Mouse (Mus musculus): Measurements from ENCODE around the gene Dhps. TPM values are rescaled to one million over a fixed set of nuclear protein-coding genes. Genes with fewer than 3 reads are reported as not detected.
A peak's percentile ranks its signal among the peaks of the same experiment; 100 is the strongest.
"Not testable (repeated sequence)": the region's sequence is repeated elsewhere in the genome, so short reads cannot be mapped to it uniquely, and the experiment has no call there.

The Dhps gene
- polyA plus RNA-seq, 2 experiments: 44.9 to 47.7 TPM

- DNase-seq (ENCODE audit: low spot score): no peak
- no peak for TF ChIP-seq POLR2A (IDR thresholded peaks at IDR 0.05; ENCODE audit: borderline replicate concordance, extremely low read depth, insufficient read depth, insufficient read length)
- ATAC-seq (ENCODE audit: low FRiP score, low read depth): no peak
- Histone ChIP-seq H3K4me2 (replicated peaks; ENCODE audit: low read depth, low read length, severe bottlenecking) (no peak overlapping the region), H3K27me3 (ENCODE audit: control insufficient read depth, insufficient read depth, low read length) (no peaks in the 10 kb centered on the region), H3K27ac (replicated peaks; ENCODE audit: low read depth, low read length) (no peak overlapping the region), H3K4me1 (ENCODE audit: control insufficient read depth, insufficient read depth, low read length) (no peaks in the 10 kb centered on the region), H3K9me3 (ENCODE audit: control insufficient read depth, low read length) (no peaks in the 10 kb centered on the region), H3K36me3 (ENCODE audit: control insufficient read depth, insufficient read depth, low read length) (peaks cover 34% of the 10 kb centered on the region), H3K4me3 (replicated peaks; ENCODE audit: low read length) (no peak overlapping the region), H3K9ac (ENCODE audit: low read depth, low read length, severe bottlenecking) (no peak overlapping the region)
- WGBS: 80% methylated on average over 4 of the region's 4 CpGs
Observed at GRCm38 (mm10) chr8:85100076-85100665, 28.6 kb downstream of the Dhps start.

GRCm38 (mm10) chr8:85113241-85113640, 41.7 kb downstream of the Dhps start:
- Histone ChIP-seq H3K4me3 (replicated peaks; ENCODE audit: low read length) (no peak overlapping the region), H3K4me1 (ENCODE audit: control insufficient read depth, insufficient read depth, low read length) (no peaks in the 10 kb centered on the region), H3K9me3 (ENCODE audit: control insufficient read depth, low read length) (no peaks in the 10 kb centered on the region; the same call in 1 of the 2 replicates), H3K27me3 (ENCODE audit: control insufficient read depth, insufficient read depth, low read length) (no peaks in the 10 kb centered on the region), H3K27ac (replicated peaks; ENCODE audit: low read depth, low read length) (no peak overlapping the region), H3K4me2 (replicated peaks; ENCODE audit: low read depth, low read length, severe bottlenecking) (no peak overlapping the region), H3K36me3 (ENCODE audit: control insufficient read depth, insufficient read depth, low read length) (peaks cover 27% of the 10 kb centered on the region), H3K9ac (ENCODE audit: low read depth, low read length, severe bottlenecking) (no peak overlapping the region)
- ATAC-seq (ENCODE audit: low FRiP score, low read depth) (no peak), DNase-seq (ENCODE audit: low spot score) (no peak)
- no peak for TF ChIP-seq POLR2A (IDR thresholded peaks at IDR 0.05; ENCODE audit: borderline replicate concordance, extremely low read depth, insufficient read depth, insufficient read length)
- 95% methylated on average over 10 of the region's 10 CpGs for WGBS

- ATAC-seq (ENCODE audit: low FRiP score, low read depth) (no peak), DNase-seq (ENCODE audit: low spot score) (no peak)
- 76% methylated on average over 4 of the region's 4 CpGs for WGBS
- Histone ChIP-seq H3K36me3 (ENCODE audit: control insufficient read depth, insufficient read depth, low read length) (peaks cover 17% of the 10 kb centered on the region), H3K4me3 (replicated peaks; ENCODE audit: low read length) (no peak overlapping the region), H3K27me3 (ENCODE audit: control insufficient read depth, insufficient read depth, low read length) (no peaks in the 10 kb centered on the region), H3K4me2 (replicated peaks; ENCODE audit: low read depth, low read length, severe bottlenecking) (no peak overlapping the region), H3K27ac (replicated peaks; ENCODE audit: low read depth, low read length) (no peak overlapping the region), H3K9me3 (ENCODE audit: control insufficient read depth, low read length) (no peaks in the 10 kb centered on the region), H3K4me1 (ENCODE audit: control insufficient read depth, insufficient read depth, low read length) (no peaks in the 10 kb centered on the region), H3K9ac (ENCODE audit: low read depth, low read length, severe bottlenecking) (no peak overlapping the region)
- TF ChIP-seq POLR2A (IDR thresholded peaks at IDR 0.05; ENCODE audit: borderline replicate concordance, extremely low read depth, insufficient read depth, insufficient read length): no peak
Observed at GRCm38 (mm10) chr8:85115501-85115900, 43.9 kb downstream of the Dhps start.

- Histone ChIP-seq H3K36me3 (ENCODE audit: control insufficient read depth, insufficient read depth, low read length) (peaks cover 8% of the 10 kb centered on the region), H3K9ac (ENCODE audit: low read depth, low read length, severe bottlenecking) (no peak overlapping the region), H3K4me3 (replicated peaks; ENCODE audit: low read length) (no peak overlapping the region), H3K4me2 (replicated peaks; ENCODE audit: low read depth, low read length, severe bottlenecking) (no peak overlapping the region), H3K27ac (replicated peaks; ENCODE audit: low read depth, low read length) (no peak overlapping the region), H3K9me3 (ENCODE audit: control insufficient read depth, low read length) (no peaks in the 10 kb centered on the region), H3K4me1 (ENCODE audit: control insufficient read depth, insufficient read depth, low read length) (no peaks in the 10 kb centered on the region), H3K27me3 (ENCODE audit: control insufficient read depth, insufficient read depth, low read length) (no peaks in the 10 kb centered on the region)
- no peak for TF ChIP-seq POLR2A (IDR thresholded peaks at IDR 0.05; ENCODE audit: borderline replicate concordance, extremely low read depth, insufficient read depth, insufficient read length)
- DNase-seq (ENCODE audit: low spot score) (no peak), ATAC-seq (ENCODE audit: low FRiP score, low read depth) (no peak)
- 92% methylated on average over 7 of the region's 7 CpGs for WGBS
Observed at GRCm38 (mm10) chr8:85116984-85117383, 45.4 kb downstream of the Dhps start.

- Histone ChIP-seq H3K4me2 (replicated peaks; ENCODE audit: low read depth, low read length, severe bottlenecking) (peak overlapping the region; percentile 73), H3K4me1 (ENCODE audit: control insufficient read depth, insufficient read depth, low read length) (no peaks in the 10 kb centered on the region), H3K27me3 (ENCODE audit: control insufficient read depth, insufficient read depth, low read length) (no peaks in the 10 kb centered on the region), H3K4me3 (replicated peaks; ENCODE audit: low read length) (peak overlapping the region; percentile 58), H3K36me3 (ENCODE audit: control insufficient read depth, insufficient read depth, low read length) (no peaks in the 10 kb centered on the region), H3K9ac (ENCODE audit: low read depth, low read length, severe bottlenecking) (peak overlapping the region; percentile 71), H3K9me3 (ENCODE audit: control insufficient read depth, low read length) (no peaks in the 10 kb centered on the region), H3K27ac (replicated peaks; ENCODE audit: low read depth, low read length) (peak overlapping the region; percentile 72)
- peak; percentile 93 for ATAC-seq (ENCODE audit: low FRiP score, low read depth)
- no peak for TF ChIP-seq POLR2A (IDR thresholded peaks at IDR 0.05; ENCODE audit: borderline replicate concordance, extremely low read depth, insufficient read depth, insufficient read length)
- 6% methylated on average over 37 of the region's 37 CpGs for WGBS
- peak; percentile 91 for DNase-seq (ENCODE audit: low spot score)
Observed at GRCm38 (mm10) chr8:85119052-85119981, 47.8 kb downstream of the Dhps start.

- not testable (repeated sequence) for DNase-seq (ENCODE audit: low spot score); ATAC-seq (ENCODE audit: low FRiP score, low read depth); H3K9ac ChIP-seq (ENCODE audit: low read depth, low read length, severe bottlenecking); H3K4me1 ChIP-seq (ENCODE audit: control insufficient read depth, insufficient read depth, low read length); H3K36me3 ChIP-seq (ENCODE audit: control insufficient read depth, insufficient read depth, low read length); H3K9me3 ChIP-seq (ENCODE audit: control insufficient read depth, low read length); H3K4me3 ChIP-seq (replicated peaks; ENCODE audit: low read length); H3K27ac ChIP-seq (replicated peaks; ENCODE audit: low read depth, low read length); H3K4me2 ChIP-seq (replicated peaks; ENCODE audit: low read depth, low read length, severe bottlenecking); H3K27me3 ChIP-seq (ENCODE audit: control insufficient read depth, insufficient read depth, low read length)
- 82% methylated on average over 5 of the region's 5 CpGs for WGBS
Observed at GRCm38 (mm10) chr8:85120251-85120650, 48.7 kb downstream of the Dhps start.
